Mouse (Mus musculus): ENCODE measurements at regions not wholly inside any gene's neighbourhood (a gene's known extent, or its start where the extent isn't known, plus 50 kb on each side); places are given as distances from the start of the nearest gene placed in this dataset.
A peak's percentile ranks its signal among the peaks of the same experiment; 100 is the strongest.

DNA sequence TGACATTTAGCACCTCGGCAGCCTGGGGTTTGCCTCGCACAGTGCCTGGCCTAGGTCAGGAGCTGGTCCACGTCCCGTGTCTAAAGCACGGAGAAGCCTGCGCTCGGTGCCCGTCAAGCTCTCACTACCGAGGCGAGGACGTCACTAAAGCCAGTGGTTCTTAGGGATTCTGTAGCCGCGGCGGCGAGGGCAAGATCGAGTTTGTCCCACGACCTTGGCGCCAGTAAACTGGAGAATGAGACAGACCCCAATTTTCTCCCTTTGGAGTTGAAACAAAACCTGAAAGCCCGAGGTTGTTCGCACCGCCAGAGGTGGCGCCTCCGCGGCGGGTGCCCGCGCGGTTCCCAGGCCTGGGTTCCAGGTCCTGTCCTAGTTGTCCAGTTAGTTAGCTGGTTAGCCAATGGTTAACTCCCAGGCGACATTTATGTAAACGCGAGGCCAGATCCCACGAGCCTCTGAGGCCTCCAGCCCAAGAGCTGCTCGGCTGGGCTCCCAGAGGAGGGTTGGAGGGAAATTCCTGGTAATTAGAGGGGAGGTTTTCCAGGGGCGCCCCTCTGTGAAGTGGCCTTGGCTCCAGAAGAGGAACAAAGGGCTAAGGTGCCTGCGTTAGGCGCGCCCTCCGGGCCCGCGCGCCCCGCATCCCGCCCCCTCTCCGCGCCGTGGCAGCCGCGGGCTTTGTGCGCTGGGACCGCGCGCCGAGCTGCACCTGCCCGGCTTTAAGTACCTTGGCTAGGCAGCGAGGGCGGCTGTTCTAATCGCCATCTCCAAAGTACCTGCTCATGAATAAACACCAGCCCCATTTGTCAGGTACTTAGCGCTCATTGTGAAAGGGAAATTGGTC lies 74.0 kb downstream of the Rhcg start:
- no peak for DNase-seq
- intact Hi-C loops (cut with DNase I), result no loop called here

DNA sequence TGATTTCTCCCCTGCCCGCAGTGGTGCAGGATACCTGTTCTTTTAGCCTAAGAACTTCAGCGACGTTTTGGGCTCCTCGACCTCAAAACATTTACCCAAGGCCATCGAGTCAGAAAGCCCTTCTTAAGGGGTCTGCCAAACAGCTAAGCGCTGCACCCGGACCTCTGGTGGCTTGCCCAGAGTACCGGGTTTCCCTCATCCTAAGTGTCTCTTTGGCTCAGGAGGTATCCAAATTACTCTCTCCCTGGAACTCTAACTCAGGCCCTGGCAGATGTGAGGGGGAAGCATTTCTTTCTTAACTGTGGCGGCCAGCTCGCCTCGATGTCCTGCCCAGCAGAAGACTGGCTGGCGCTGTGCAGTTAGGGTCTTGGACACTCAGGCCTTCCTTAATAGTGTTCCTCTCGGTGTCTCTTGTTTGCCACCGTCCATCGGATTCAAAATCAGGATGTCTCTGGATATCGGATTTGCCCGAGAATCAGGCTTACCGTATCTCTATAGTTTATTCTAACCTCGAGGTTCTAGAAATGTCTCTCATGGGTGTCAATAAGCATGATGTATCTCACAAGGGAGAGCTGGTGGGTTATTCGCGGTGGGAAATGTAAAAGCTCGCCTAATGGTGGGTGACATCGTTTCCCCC lies 75.0 kb downstream of the Rhcg start:
- intact Hi-C loops (cut with DNase I), result no loop called here

DNA sequence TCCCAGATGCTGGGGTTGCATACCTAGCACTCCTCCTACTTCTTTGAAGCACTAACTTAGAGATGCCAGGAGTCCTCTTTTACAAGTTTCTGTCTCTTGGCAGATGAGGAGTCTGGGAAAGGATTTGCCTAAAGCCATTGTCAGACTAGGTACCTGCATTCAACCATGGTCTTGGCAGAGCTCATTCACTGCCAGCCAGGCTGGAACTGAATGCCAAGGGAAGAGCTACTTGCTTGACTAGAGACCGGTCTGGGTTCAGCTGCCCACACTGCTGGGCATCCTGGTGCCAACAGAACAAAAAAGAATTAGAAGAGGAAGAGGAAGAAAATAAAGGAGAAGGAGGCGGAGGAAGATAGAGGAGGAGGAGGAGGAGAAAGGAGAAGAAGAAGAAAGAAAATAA lies 74.1 kb upstream of the Polg start:
- intact Hi-C loops (cut with DNase I), result no loop called here
- DNase-seq, result no peak

More for the DNA sequence above, 75.0 kb downstream of the Rhcg start:
- no peak for DNase-seq

DNA sequence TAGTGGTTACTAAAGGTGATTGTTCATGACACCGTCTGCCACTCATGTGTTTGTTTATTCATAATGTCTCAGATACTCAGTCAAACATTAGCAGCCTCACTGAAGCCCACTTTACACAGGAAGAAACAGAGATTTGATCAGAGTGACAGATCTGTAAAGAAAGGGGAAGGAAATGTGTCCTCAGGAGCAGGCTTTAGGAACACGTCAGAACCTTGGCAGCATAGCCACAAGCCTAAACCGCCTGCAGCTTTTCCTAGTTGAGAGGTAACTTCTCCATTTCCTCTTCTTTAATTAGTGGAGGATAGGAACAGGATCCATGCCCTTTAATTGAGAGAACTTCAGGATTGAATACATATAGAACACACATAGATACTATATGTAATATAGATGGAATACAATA lies 73.3 kb upstream of the Polg start:
- intact Hi-C loops (cut with DNase I), result no loop called here
- no peak for DNase-seq

DNA sequence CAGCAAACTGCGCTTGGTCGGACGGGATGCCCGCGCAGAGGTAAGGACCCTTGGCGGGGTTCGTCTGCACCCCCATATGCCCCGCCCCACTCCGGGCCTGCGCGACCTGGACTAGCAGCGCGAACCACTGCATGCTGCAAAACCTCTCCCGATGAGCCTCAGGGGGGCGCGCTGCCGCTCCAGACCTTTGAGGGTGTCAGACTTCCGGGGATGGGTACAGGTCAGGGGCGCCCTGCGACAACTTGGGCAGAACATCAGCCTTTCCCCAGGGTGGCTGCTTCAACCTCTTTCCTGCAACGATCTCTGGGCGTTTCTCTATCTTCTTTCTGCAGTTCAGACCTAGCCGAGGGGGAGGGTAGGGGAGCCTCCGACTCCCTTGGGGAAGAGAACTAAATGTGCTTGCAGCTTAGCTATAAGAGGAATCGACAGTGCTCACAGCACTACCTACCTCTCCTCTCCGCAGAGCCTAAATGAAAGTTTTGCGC lies 70.0 kb upstream of the Polg start:
- DNase-seq, result no peak
- intact Hi-C loops (cut with DNase I), result no loop called here

DNA sequence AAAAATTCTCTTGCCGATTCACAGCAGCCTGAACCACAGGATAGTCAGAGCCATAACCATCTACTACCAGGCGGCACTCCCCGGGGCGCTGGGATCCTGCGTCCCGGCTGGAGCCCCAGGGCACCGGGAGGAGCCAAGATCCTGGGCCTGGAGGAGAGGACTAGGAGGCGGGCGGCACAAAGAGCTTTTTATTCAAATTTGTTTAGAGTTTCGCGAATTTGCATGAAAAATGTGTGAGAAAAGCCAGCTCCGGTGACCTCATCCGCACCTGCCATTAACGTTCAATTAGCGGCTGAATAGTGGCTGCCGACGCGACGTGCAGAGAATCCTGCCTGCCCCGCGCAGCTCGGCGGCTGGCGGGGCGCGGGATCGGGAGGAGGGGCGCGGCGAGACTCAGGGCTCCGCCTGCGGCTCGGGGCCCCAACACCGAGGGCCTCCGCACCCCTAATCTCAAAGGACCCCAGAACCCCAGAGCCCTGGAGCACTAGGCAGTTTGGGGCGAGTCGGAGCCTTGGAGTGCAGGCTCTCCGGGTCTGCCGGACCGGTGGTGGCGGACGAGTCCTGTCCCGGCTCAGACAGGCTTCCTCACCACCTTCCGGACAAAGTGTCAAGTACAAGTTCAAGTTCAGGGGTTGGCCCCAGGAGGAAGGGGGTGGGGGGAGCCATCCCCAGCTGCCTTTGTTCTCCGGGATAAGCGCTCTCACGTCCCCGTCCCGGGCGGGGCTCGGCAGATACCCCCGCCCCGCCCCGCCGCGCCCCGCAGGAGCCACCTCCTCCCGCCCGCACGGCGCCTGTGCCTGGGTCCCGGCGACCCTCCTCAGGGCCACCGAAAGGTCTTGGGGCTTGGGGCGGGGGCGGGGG lies 69.3 kb upstream of the Polg start:
- intact Hi-C loops (cut with DNase I), result no loop called here
- DNase-seq, result peak; percentile 20 to 34

DNA sequence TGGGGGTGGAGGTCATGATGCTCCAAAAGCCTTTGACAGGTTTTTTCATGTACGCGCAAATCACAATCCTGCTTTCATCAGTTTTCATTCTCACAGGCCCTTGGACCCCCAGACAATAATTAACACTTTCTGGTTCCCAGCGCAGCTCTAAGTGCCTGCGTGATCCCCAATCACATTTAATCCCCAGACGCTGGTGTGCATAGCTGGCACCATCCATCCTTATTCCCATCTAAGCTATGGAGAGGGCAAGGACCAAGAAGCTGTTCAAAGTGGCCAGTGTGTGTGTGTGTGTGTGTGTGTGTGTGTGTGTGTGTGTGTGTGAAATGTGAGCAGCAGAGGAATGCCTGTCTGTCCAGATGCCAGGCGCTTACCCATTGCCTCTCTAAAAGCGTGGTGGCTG lies 68.7 kb upstream of the Polg start:
- intact Hi-C loops (cut with DNase I), result no loop called here
- no peak for DNase-seq

DNA sequence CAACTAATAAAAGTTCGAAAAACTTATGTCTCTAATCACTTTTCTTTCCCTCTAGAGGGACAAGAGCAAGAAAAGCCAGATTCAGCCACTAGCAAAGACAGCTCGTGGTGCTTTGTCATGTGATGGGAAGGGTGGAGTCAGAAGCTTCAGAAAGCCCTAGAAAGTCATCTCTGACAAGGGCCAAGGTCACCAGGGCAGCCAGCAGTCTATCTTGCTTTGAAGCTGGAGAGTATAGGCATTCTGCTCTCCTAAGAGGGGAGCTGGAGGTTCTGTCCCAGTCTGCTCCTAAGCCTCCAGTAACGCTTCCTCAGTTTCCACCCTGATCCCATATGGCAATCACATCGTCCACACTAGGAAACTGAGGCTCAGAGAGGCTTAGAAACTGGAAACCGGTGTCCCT lies 68.2 kb upstream of the Polg start:
- intact Hi-C loops (cut with DNase I), result no loop called here

DNA sequence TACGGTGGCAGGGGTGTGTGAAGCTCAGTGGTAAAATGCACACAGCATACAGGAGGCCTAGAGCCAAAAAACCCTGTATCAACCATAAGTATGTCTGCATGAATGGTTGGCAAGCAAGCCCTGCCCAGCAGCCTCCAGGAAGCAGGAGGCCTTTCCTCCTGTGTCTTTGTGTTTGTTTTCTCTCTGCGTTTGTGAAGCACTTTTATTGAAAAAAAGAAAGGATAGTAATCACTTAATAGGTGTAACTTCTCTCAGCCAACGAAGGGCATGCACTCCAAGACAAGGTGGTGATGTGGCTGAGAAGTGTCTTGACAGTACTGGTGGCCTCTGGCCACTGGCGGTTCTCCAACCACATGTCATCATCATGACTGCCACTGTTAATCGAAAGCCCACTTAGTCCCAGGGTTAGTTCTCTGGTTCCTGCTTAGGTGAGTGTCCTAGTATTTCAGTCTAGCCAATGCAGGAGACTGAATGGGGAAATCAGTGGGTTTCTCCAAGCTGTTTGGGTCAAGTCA lies 66.5 kb upstream of the Polg start:
- intact Hi-C loops (cut with DNase I), result no loop called here
- no peak for DNase-seq

More for the DNA sequence above, 68.2 kb upstream of the Polg start:
- no peak for DNase-seq

DNA sequence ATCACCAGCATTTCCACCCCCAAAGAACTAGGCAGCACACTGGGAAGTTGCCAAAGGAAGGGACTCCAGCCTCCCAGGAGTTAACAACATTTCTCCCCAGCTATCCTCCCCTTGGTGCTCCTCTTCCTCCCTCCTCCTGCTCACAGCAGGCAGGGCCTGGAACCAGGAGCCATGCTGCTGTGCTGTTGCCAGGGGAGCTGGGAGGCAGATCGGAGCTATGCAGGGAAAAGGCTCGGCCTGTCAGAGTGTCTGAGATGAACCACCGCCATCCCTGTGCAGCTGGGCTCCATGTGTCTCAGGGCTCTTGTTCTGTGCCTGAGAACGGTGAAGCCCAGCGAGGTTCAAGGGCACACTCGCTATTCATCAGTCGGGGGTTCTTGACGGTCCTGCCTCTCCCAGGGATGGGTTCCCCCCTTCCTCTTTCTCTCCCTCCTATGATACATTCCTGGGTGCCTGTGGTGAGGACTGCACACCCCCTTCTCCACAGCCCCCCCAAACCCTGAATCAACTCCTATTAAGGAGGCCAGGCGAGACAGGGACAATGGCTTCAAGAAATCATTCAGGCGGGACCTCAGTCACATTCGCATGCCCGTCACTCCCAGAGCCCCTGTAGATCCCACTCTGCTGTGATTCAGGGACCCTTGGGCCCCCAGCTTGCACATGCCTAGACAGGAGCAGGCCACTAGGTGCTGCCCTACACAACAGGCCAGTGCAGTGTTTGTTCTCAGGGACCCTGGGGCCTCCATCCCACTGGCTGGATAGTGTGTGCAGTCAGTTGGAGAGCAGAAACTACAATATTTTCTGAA lies 65.6 kb upstream of the Polg start:
- intact Hi-C loops (cut with DNase I), result no loop called here

DNA sequence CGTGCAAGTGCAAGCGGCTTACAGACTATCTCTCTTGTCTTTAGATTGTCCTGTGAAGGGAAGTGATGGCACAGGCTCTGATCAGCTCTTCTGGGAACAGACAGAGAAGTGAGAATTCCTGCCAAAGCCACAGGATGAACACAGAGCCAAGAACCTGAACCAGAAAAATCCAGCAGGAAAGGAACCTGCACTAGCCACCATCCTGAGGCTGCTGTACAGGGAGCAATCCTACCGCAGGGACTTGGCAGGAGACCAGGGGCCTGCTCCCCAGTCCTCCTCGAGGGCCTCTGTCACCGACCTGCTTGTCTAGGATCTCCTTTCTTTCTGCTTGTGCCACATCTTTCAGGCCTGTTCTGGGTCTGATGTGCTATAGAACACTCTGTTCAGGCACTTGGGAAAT lies 65.0 kb upstream of the Polg start:
- DNase-seq, result no peak
- intact Hi-C loops (cut with DNase I), result no loop called here

More for the DNA sequence above, 65.6 kb upstream of the Polg start:
- DNase-seq, result no peak

DNA sequence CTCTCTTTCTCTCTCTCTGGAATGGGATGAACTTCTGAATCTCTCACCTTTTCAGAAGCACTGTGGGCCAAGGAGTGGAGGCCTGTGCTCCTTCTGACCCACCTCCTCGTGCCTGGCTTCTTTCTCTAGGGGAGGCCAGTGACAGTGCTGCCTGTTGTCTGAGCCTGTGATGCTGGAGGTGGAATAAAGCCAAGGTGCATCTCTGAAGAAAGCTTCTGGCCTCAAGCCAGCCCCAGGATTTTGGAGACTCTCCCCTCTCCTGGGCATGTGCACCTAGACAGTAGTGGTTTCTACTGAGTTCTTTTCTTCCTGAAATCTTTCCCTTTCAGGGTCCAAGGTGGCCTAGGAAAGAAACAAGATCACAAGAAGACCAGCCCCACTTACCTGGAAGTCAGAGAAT lies 63.3 kb upstream of the Polg start:
- DNase-seq, result no peak
- intact Hi-C loops (cut with DNase I), result no loop called here

DNA sequence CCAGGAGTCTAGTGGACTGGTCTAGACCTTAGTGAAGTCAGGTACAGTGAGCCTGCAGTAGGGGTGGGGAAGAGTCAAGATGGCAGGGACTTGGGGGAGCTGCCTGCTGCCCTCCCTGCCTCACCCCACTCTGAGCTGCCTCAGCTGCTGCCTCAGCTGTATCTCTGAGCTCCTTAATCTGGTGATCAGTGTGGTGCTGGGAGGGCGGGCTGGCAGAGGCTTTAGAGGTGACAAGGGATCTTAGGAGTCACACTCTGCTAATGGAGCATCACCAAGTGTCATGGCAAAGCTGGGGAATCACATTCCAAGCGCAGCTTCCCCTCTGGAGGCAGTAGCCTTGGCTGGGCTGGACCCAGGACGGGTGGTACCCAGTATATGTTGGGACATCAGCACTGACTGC lies 61.8 kb upstream of the Polg start:
- no peak for DNase-seq
- intact Hi-C loops (cut with DNase I), result no loop called here

DNA sequence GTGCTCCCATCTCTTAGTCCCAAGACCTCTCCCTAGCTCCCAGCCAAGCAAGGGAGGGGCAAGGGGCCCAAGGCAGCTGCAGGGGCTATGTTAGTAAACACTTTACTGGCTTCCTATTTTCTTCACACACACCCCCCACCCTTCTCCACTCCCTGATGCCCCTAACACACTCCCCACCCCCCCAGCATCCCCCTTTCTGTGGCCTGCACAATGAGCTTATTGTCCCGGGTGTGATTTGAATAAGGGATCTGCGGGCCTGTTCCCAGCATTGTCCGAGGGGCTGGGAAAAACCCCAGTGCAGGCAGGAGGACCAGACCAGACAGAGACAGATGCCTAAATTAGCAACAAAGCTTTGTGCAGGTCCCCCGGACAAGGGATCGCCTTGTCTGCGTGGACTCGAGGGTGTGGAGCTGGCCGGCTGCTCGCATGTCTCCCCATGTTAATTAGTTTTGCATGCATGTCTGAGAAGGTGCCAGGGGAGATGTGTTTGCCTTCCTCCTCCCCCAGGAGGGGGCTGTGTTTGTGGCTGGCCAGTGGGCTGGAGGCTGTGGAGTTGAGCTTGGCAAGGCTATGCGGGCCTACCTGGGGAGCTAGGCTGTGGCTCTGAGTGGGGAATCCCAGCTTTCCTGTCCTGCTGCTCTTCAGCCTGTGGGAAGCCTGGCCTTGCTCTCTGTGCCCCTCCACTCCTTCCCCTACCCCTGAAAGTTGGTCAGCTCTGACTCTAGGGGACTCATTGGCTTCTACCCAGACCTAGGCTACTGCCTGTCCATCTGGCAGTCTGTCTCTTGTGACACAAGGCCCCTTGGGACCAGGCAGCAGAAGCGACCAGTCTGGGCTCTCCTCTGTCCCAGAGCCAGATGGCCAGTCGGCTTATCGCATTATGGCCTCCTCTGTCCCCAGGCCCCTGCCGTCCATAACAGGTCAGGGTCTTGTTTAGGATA lies 59.8 kb upstream of the Polg start:
- intact Hi-C loops (cut with DNase I), result no loop called here
- no peak for DNase-seq

DNA sequence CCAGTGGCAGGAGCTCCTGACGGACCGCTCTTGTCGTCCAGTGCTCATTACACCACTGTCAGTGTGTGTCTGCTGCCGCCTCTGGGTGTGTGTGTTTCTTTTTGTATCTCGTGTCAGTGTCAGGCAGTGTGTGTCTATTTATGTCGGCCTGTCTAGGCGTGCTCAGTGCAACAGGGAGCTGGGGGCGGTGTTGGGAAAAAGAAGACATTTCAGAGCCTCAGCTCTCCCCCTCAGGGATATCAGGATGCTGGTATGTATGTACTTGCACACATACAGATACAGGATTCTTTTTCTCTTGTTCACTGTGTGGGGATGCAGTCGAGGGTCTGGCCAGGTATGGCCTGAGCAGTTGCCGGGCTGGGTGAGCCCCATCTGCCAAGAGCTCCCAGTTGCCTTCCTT lies 58.8 kb upstream of the Polg start:
- no peak for DNase-seq
- intact Hi-C loops (cut with DNase I), result no loop called here

DNA sequence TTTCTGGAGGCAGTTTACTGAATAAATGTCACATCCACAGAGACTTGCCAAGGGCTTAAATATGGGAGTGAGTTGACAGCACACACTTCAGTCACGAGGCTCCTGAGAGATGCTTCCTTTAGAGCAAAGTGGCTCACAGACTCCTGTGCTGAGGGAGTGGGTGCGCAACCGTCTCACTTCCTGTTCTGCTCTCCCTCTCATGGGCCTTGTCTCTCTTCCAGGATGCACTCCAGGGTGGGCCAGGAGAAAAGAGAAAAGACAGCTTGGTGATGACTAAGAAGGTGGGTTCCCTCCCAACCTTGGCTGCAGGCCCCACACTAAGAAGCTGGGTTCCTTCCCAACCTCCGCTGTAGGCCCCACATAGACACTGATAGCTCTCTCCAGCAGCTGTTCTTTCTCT lies 57.5 kb upstream of the Polg start:
- no peak for DNase-seq
- intact Hi-C loops (cut with DNase I), result no loop called here

DNA sequence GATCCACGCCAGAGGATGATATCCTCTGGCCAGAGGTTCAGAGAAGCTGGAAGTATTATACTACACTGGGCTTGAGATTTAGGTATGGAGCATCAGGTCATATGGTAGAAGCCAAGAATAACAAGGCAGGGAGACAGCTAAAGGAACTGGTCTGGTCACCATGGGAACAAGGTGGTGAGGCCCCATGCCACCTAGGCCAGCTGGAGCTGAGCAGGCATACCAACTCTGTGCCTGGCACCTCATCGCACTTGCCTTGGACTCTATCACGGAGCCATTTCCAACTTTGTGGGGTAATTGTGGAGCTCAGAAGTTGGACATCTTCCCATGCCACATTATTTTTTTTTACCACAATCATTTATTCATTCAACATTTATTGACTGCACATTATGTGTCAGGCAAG lies 55.9 kb upstream of the Polg start:
- no peak for DNase-seq
- intact Hi-C loops (cut with DNase I), result no loop called here

DNA sequence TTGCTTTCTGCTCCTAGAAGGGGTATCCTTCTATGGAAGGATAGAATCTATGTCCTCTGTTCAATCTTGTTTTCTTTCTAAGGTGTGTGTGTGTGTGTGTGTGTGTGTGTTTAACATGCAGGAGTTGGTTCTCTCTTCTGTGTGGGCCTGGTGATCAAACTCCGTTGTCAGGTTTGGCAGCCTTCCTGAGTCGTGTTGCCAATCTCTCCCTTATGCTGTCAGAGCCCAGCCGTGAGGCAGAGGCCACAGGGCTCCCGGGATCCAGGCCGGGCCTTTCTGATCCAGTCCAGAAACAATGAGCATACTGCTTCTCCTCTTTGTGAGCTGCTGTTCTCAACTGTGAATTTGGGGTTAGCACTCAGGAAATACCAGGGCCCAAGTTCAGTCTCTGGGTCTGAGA lies 55.1 kb upstream of the Polg start:
- intact Hi-C loops (cut with DNase I), result no loop called here
- peak in 1 of 2 experiments; percentile 33 for DNase-seq

DNA sequence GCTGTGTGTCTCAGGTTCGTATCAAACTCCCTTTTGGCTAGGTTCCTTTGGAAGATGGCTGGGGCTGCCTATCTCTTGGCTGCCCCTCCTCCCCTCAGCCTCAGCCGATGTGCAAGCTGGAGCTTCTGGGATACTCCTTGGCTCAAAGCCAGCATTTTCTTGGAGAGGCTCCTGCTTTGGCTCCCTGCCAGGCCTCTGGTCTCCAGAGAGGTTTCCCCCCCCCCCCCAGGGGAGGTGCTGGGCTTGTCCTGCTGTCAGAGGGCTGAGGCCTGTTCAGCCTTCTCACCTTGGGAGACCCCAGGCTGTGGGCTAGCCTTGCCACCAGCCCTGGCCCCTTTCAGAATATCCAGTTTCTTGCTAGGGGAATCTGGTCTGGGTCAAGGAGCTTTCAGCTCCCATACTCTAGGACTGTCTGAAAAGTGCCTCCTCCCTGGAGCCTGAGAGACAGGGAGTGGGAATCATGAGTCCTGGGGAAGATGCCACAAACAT lies 54.1 kb upstream of the Polg start:
- intact Hi-C loops (cut with DNase I), result no loop called here
- DNase-seq, result peak; percentile 58 to 79

Data from heart, postnatal 14 days (tissue).